Mouse (Mus musculus): ENCODE measurements around the gene Wnt3. TPM values are rescaled to one million over a fixed set of nuclear protein-coding genes. Genes with fewer than 3 reads are reported as not detected.

Gene Wnt3
- polyA plus RNA-seq, 1 experiment from 2014 or later, result 0.31 TPM

DNA sequence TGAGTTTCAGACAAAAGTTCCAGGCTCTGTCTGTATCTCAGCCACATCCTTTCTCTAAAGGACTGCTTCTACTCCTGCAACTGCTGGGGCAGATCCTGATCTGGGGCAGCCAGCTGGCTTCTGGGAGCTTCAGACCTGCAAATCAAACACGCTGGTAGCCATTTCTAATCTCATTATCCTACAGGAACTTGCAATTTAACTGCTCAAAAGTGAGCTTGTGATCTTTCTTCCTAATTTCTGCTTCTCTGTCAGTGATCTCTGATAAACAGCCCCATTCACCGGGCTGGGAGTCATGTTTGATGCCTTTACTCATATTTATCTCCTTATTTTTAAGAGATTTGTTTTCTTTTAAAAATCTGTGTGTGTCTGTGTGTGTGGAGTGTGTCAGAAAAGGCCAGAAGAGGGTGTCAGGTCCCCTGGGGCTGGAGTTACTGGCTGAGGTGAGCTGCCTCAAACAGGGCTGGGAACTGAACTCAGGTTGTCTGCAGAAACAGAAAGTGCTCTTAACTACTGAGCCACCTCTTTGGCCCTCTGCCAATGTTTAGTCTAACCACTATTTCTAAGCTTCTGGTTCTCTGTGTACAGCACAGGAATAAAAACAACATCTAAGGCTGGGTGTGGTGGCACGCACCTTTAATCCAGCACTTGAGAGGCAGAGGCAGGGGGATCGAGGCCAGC lies 86.1 kb downstream of the Wnt3 start:
- no peaks in the 10 kb centered on the region for H3K9me3 ChIP-seq
- 73% methylated on average over 4 of the region's 4 CpGs for WGBS

DNA sequence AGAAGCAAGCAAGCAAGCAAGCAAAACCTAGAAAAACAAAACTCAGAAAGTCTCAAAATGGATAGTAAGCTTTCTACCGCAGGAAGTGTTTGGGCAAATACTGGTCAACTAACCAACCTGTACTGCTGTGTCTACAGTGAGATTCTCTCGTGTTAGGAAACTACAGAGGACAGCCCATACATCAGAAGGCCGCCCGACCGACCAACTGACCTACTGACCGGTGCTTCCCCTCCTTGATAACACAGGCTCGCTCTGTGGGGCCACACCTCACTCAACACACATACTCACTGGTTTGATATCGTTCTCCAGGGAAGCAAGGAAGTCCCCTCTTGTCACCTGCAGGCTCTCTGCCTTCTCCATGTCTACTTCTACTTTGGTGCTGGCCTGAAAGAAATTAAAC lies 89.0 kb downstream of the Wnt3 start:
- no peak overlapping the region for H3K4me2 ChIP-seq (replicated peaks)
- H3K27me3 ChIP-seq (replicated peaks), result no peaks in the 10 kb centered on the region
- no peak overlapping the region for H3K9ac ChIP-seq
- H3K36me3 ChIP-seq, result no peaks in the 10 kb centered on the region
- no peak overlapping the region for H3K4me3 ChIP-seq (replicated peaks)
- H3K27ac ChIP-seq, result no peak overlapping the region
- ATAC-seq, result no peak
- H3K4me1 ChIP-seq (replicated peaks), result no peaks in the 10 kb centered on the region
- no peaks in the 10 kb centered on the region for H3K9me3 ChIP-seq
- WGBS, result 69% methylated on average over 8 of the region's 8 CpGs

More for the DNA sequence above, 86.1 kb downstream of the Wnt3 start:
- Histone ChIP-seq H3K36me3 (no peaks in the 10 kb centered on the region), H3K27ac (no peak overlapping the region), H3K9ac (no peak overlapping the region), H3K4me1 (replicated peaks) (no peaks in the 10 kb centered on the region), H3K4me3 (replicated peaks) (no peak overlapping the region), H3K4me2 (replicated peaks) (no peak overlapping the region), H3K27me3 (replicated peaks) (no peaks in the 10 kb centered on the region)
- ATAC-seq, result no peak

GRCm38 (mm10) chr11:103864486-103864885 lies 90.5 kb downstream of the Wnt3 start:
- Histone ChIP-seq H3K27me3 (replicated peaks) (no peaks in the 10 kb centered on the region), H3K36me3 (no peaks in the 10 kb centered on the region), H3K9ac (no peak overlapping the region), H3K4me2 (replicated peaks) (no peak overlapping the region), H3K27ac (no peak overlapping the region), H3K9me3 (no peaks in the 10 kb centered on the region), H3K4me3 (replicated peaks) (no peak overlapping the region), H3K4me1 (replicated peaks) (0 out of 2 replicates have a peak, but pooled peaks cover 2% of the 10 kb centered on the region)
- 88% methylated on average over 4 of the region's 4 CpGs for WGBS
- no peak for ATAC-seq

DNA sequence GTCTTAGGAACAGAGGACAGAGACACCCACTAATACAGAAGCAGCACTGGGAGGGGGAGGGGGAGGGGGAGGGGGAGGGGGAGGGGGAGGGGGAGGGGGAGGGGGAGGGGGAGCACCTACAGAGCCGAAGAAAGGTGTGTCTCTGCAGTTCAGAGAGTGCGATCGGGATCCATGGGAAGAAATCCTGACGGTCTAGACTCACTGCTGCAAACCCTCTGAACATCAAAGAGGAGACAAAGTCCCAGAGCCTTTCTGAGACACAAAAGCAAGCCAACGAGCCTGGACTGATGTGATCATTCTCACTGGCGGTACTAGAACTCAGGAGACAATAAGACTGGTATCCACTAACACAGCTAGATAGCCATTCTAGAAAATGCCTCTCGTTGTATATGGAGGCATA lies 91.4 kb downstream of the Wnt3 start:
- no peak overlapping the region for H3K27ac ChIP-seq
- no peak for ATAC-seq
- WGBS, result 79% methylated on average over 7 of the region's 7 CpGs
- H3K4me1 ChIP-seq (replicated peaks), result 0 out of 2 replicates have a peak, but pooled peaks cover 2% of the 10 kb centered on the region
- H3K9me3 ChIP-seq, result no peaks in the 10 kb centered on the region
- H3K9ac ChIP-seq, result no peak overlapping the region
- no peaks in the 10 kb centered on the region for H3K27me3 ChIP-seq (replicated peaks)
- no peaks in the 10 kb centered on the region for H3K36me3 ChIP-seq
- no peak overlapping the region for H3K4me2 ChIP-seq (replicated peaks)
- H3K4me3 ChIP-seq (replicated peaks), result no peak overlapping the region

Other genes with a start within 250 kb of the Wnt3 start
- not detected in 2 replicates for gene Gm884, start 153.0 kb upstream of the Wnt3 start, polyA plus RNA-seq (2015; fragmentation: Nextera tagmentation; extraction: Ambion mirVana)
- gene Lyzl6, start 135.3 kb upstream of the Wnt3 start, polyA plus RNA-seq (2015; fragmentation: Nextera tagmentation; extraction: Ambion mirVana), result not detected in 2 replicates
- gene Rprml, start 124.6 kb upstream of the Wnt3 start, polyA plus RNA-seq (2015; fragmentation: Nextera tagmentation; extraction: Ambion mirVana), result 0.44 and 0.52 TPM in 2 replicates
- 65.3 and 70.7 TPM in 2 replicates for gene Gosr2, start 76.3 kb upstream of the Wnt3 start, polyA plus RNA-seq (2015; fragmentation: Nextera tagmentation; extraction: Ambion mirVana)
- gene Wnt9b, start 24.3 kb upstream of the Wnt3 start, polyA plus RNA-seq (2015; fragmentation: Nextera tagmentation; extraction: Ambion mirVana), result 0.04 and 0.08 TPM in 2 replicates
- gene Nsf, start 179.9 kb downstream of the Wnt3 start, polyA plus RNA-seq (2015; fragmentation: Nextera tagmentation; extraction: Ambion mirVana), result 47.9 and 50.0 TPM in 2 replicates
- 43.6 and 48.2 TPM in 2 replicates for gene Arf2, start 192.6 kb downstream of the Wnt3 start, polyA plus RNA-seq (2015; fragmentation: Nextera tagmentation; extraction: Ambion mirVana)